Mouse (Mus musculus) ovary, postnatal 14 days (tissue): ENCODE measurements around the gene Dcun1d2.
"Not testable (repeated sequence)": the region's sequence is repeated elsewhere in the genome, so short reads cannot be mapped to it uniquely, and the experiment has no call there.

ENCODE experiments used
- DNase-seq: peaks from one replicate; pipeline ENCODE4 v3.0.0; 2022; ENCODE audit warnings: low spot score

Gene Dcun1d2

DNA sequence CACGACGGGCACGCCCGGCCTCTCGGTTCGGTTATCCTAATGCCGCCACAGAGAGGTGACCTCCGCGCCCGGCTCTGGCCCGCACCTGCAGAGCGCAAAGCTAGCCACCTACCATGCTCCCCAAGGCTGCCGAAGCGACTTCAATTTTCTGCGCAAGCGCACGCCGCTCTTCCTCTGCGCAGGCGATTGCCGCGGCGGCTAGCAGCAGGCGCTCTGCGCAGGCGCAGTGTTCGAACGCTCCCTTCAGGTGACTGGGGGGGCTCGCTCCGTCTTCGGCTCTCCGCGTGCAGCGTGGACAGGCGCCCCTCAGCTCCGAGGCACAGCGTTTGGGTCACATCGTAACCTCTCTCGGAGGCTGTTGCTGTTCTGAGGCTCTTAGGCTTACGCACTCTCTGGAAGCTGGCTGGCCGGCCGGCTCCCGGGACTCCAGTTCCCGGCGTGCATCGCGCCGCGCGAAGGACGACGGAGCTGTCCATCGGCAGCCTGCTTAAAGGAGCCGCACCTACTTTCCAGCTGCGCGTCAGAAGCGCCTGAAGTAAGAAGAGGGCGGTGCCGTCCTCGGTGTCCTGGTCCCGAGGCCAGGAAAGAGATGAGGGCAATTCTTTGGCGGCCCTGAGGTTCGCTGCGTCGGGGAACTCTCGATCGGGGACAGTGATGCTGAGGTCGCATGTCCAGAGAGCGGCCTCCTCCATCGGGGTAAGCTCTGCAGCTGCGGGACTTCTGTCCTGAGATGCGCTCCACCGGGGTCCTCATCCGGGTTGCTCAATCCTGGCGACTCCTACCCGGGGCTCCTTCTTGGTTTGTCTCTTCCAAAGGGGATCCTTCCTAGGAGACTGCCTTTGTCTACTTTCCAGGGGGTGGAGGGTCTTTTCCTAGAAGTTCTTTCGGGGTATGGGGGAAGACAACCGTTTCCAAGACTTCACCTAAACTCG is at the start of gene Dcun1d2, which contains the start of gene Tmco3:
TSS of gene Dcun1d2 (minus strand) at position 440 of the 932 bp plus-strand sequence.
TSS of gene Tmco3 (plus strand) at position 499 of the 932 bp plus-strand sequence.
- DNase-seq, result peak; percentile 93

GRCm38 (mm10) chr8:13337678-13338077 is 49.7 kb upstream of the Dcun1d2 start:
- DNase-seq, result no peak

GRCm38 (mm10) chr8:13337245-13337644 is 49.3 kb upstream of the Dcun1d2 start:
- DNase-seq, result not testable (repeated sequence)

DNA sequence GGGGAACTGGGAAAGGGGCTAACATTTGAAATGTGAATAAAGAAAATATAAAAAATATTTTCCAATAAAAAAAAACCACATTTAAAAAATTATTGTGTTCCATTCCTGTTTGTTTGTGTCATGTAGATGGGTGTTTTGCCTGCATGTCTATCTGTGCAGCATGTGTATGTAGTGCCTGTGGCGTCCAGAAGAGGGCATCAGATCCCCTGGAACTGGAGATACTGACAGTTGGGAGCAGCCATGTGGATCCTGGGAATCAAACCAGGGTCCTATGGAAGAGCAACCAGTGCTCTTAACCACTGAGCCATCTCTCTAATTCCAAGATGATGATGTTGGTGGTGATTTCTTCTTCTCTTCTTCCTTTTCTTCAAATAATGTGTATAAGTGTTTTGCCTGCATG is 46.7 kb upstream of the Dcun1d2 start:
- no peak for DNase-seq

DNA sequence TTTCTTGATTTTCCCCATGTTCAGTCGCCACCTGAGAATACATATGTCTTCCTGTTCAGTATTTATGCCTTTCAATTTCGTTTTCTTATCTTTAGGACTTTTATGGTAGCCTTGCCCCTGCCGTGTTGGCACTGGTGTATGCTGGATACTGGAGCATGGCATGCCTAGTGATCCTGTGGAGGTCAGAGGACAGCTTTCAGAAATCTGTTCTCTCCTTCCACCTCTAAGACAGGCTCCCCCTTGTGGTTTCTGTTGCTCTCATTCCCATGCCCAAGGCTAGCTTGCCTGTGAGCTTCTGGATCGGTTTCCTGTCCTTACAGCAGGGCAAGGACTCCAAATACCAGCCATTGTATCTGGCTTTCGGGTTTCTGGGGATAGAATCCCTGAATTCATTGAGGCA is 38.7 kb upstream of the Dcun1d2 start:
- DNase-seq, result no peak

GRCm38 (mm10) chr8:13316671-13317070 is 28.7 kb upstream of the Dcun1d2 start:
- DNase-seq, result no peak

GRCm38 (mm10) chr8:13314922-13315321 is 27.0 kb upstream of the Dcun1d2 start:
- DNase-seq, result no peak

DNA sequence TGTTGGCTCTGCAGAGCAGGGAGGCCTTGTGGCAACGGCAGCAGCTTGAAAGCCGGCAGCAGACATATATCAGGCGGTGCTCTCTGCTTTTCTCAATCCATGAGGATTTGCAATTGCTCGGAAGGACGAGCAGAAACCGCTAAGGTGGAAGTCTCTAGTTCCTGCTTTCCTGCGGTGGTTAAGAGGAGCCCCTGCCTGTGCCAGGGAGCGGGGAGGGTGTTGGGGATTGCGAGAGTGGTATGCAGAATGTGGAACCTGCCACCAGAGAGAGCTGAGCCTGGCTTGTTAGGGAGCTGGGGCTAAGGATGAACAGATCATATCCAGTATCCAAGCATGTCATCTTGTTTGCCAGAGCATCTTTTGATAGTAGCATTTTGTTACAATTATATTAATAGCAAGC is 19.0 kb upstream of the Dcun1d2 start:
- DNase-seq, result no peak

GRCm38 (mm10) chr8:13306309-13306909 is 18.5 kb upstream of the Dcun1d2 start:
- DNase-seq, result no peak

DNA sequence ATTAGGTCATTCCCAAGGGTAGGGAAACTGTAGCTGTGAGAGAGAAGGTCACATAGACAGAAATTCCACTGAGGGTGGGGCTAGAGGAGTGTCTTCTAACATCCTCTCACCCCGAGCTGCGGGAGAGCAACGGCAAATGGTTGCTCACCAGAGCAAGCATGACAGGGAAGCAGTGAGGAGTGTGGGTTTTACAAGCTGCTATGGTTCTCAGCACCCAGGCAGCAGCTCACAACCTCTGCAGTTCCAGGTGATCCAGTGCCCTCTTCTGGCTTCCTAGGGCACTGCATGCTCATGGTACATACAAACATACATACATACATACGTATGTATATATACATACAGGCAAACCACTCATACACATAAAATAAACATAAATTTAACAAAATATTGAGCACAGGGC is 18.0 kb upstream of the Dcun1d2 start:
- no peak for DNase-seq

- DNase-seq, result no peak
Observed at GRCm38 (mm10) chr8:13305459-13305858, 17.5 kb upstream of the Dcun1d2 start.

DNA sequence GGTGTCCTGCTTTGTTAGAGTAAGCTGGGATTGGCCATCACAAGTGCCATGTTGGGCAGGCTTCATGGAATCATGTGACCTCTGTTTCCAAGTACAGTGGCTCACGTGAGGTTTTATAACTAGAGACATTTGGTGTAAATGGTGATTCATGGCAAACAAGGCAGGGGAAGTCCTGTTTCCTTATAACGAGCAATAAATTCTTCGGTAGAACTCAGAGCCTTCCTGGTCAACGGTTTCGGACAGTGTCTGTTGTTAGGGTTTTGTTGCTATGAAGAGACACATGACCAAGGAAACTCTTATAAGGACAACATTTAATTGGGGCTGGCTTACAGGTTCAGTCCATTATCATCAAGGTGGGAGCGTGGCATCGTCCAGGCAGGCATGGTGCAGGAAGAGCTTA is 13.1 kb upstream of the Dcun1d2 start:
- DNase-seq, result no peak

DNA sequence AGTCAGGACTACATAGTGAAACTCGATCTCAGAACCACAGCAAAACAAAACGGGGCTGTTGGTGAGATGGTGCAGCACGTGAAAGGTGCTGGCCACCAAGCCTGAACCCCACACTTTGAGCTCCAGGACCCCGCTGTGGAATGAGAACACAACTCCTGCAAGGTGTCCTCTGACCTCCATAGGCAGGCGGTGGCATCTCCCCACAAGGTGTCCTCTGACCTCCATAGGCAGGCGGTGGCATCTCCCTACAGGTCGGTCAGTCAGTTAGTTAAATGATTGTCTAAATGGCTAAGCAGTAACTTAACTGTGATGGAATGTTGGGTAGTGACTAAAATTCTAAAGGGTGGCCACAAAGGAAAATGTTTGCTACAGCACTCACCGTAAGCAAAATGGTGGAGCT is 11.6 kb upstream of the Dcun1d2 start:
- DNase-seq, result no peak

DNA sequence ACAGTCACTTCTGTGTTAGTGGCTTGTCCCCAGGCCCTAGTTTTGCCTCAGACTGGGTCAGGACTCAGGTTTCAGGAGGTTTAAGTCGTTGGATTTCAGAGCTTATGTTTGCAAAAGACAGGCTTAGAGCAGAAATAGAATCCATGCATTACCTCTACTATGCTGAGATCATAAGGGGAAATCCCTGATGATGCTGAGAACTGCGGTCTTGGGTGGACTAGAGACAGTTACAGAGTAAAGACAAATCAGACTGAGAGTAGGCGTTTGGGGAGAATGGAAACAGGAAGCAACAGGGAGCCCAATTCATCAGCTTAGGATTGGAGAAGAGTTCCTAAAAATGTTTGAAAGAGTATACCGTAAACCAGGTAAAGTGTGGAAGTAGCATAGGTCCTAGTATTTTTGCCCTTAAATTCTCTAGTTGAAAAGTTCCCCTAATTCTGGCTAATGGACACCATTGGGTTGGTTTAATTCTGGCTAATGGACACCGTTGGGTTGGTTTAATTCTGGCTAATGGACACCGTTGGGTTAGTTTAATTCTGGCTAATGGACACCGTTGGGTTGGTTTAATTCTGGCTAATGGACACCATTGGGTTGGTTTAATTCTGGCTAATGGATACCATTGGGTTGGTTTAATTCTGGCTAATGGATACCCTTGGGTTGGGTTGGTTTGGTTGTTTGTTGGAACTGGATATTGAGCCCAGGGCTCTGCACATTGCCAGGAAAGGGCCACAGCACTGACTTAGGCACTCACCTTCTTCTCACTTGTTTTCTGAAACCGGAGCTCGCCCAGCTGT is 5.9 kb upstream of the Dcun1d2 start:
- DNase-seq, result no peak

GRCm38 (mm10) chr8:13292364-13292763 is 4.4 kb upstream of the Dcun1d2 start:
- DNase-seq, result peak; percentile 75

DNA sequence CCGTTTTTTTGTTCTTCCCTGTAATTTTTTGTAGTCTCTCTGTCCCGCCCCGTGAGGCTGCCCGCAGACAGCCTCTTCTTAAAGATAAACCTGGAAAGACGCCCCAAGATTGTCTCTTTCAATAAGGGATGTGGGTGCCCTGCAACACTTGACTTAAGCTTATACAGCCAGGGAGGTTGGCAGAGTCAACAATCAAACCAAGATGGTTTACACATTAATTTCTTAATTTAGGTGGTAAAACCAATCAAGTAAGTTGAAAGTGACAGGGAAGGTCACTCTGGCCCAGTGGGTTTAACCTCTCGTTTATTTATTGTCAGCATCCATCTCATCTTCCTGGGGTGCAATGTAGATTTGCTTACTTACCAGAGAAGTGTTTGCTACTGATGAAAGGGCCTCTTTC is 715 bp upstream of the Dcun1d2 start:
- no peak for DNase-seq

DNA sequence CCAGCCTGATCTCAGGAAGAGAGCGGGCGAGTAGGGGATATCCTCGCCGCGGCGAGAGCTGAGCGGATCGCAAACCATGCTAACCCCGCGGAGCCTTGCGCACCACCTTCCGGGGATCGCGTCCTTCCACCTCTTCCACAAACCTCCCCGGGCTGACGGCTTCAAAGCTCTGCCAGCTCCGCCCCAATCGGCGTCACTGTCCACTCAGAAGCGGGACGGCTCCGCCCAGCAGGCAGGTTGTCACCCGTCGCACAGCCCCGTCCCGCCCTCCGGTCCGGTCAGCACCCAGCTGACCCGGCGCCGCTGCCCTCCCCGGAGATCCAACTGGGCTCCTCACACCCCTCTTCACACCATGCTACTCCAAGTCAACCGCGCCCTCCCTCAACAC is 633 bp downstream of the Dcun1d2 start:
- peak; percentile 59 for DNase-seq

GRCm38 (mm10) chr8:13283200-13283599 is 4.7 kb downstream of the Dcun1d2 start:
- no peak for DNase-seq

- no peak for DNase-seq
Observed at GRCm38 (mm10) chr8:13276941-13277447, 10.9 kb downstream of the Dcun1d2 start.

DNA sequence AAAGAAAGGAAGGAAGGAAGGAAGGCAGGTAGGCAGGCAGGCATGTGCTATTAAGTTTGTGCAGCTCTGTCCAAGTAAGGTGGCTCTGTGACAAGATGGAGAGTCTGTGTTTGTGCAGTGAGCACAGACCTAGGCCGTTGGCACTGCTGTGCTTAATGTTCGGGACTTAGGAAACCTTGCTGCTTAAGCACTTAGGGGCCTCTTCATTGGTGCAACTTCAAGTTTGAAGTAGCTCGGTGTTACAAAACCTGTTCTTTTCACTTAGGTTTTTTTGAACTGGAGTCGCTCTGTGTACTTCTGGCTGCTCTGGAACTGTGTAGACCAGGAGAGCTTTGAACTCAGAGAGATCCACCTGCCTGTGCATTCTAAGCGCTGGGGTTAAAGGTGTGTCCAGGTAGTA is 15.1 kb downstream of the Dcun1d2 start:
- DNase-seq, result no peak

DNA sequence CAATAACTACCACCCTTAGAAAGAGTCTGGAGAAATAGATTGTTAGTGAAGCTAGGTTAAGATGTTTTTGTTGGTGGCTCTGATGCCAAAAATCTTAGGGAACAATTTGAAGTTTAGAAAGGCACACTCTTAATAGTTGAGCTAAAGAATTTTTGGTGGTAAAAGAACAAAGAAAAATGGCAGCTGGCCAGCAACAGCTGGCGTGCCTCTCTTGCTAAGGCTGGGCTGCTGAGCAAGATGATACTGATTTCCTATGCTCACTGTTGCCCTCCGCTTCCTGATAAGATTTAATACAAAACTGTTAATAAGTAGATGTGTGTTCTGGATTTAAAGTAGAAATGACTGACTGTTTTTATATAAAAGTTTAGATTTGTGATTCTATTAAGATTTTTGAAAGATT is 20.4 kb downstream of the Dcun1d2 start:
- no peak for DNase-seq

DNA sequence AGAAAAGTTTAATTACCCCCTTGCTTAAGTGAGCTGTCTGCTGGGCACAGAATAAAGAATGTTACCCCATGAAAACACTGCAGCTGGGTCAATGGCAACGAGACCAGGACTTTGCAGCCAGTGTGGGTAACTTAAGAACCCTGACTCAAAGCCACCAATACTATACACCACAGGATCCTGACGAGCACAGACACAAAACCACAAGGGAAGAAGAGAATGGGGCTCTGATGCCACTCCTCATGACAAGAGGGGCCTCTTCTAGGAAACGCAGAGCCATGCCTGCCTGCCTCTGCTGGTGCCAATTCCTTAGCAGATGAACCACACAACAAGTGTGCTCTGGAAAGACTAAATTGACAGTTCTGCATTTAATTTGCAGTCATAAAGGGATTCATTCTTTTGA is 24.6 kb downstream of the Dcun1d2 start:
- no peak for DNase-seq
